Mouse (Mus musculus): ENCODE results near the gene Psmd14. TPM values are rescaled to one million over a fixed set of nuclear protein-coding genes. Genes with fewer than 3 reads are reported as not detected.

The Psmd14 gene
- polyA plus RNA-seq, 1 experiment from 2014 or later = 184 TPM

DNA sequence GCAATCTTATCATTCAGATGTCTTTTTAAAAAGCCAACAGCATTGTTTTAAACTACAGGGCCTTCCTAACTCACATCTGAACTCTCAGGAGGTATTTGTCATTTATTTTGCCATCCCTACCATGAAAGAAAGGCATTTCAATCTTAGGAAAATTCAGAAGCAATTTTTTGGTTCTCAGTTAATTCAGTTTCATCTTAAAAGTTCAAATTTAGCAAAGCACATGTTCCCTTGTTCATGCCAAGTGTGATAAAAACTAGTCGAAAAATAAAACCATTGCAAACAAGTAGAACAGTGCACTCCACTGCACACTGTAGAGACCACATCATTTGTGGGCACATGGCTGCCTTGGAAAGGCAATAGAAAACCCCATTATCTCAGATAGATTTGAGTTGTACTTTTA, 106.7 kb downstream of the Psmd14 start:
- peaks cover 30% of the 10 kb centered on the region for H3K27me3 ChIP-seq
- no peaks in the 10 kb centered on the region for H3K36me3 ChIP-seq

DNA sequence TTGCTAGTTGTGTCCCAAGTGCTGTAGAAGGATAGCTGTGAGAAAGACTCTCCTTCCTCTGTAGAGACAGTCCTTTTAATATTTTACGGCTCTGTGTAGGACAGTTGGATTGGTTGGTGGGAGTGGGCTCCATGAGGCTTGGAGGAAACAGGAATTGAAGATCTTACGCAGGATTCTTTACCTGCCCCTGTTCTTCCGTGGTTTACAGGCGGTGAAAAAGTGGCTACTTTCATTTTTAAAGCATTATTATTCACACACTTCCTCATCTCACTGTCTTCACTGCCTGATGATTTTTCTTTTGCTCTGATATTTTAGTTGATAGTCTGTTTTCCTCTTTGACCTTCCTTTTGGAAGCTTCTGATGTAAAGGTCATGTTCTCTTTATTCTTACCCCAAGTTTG, 108.7 kb downstream of the Psmd14 start:
- H3K4me2 ChIP-seq (replicated peaks) = no peak overlapping the region
- no peak overlapping the region for H3K9ac ChIP-seq
- ATAC-seq (ENCODE audit: low FRiP score, low read depth) = no peak
- H3K36me3 ChIP-seq = no peaks in the 10 kb centered on the region
- H3K4me1 ChIP-seq = peaks cover 6% of the 10 kb centered on the region
- H3K4me3 ChIP-seq = no peak overlapping the region
- no peak overlapping the region for H3K27ac ChIP-seq
- H3K9me3 ChIP-seq = no peaks in the 10 kb centered on the region
- WGBS = 90% methylated on average over 4 of the region's 4 CpGs
- H3K27me3 ChIP-seq = peaks cover 15% of the 10 kb centered on the region; the same call in 1 of the 2 replicates

More for the DNA sequence above, 106.7 kb downstream of the Psmd14 start:
- no peaks in the 10 kb centered on the region for H3K9me3 ChIP-seq
- H3K4me3 ChIP-seq = no peak overlapping the region
- H3K9ac ChIP-seq = no peak overlapping the region
- no peak overlapping the region for H3K4me2 ChIP-seq (replicated peaks)
- WGBS = 74% methylated on average over 1 of the region's 1 CpGs
- ATAC-seq (ENCODE audit: low FRiP score, low read depth) = no peak
- H3K27ac ChIP-seq = no peak overlapping the region
- H3K4me1 ChIP-seq = peaks cover 6% of the 10 kb centered on the region

DNA sequence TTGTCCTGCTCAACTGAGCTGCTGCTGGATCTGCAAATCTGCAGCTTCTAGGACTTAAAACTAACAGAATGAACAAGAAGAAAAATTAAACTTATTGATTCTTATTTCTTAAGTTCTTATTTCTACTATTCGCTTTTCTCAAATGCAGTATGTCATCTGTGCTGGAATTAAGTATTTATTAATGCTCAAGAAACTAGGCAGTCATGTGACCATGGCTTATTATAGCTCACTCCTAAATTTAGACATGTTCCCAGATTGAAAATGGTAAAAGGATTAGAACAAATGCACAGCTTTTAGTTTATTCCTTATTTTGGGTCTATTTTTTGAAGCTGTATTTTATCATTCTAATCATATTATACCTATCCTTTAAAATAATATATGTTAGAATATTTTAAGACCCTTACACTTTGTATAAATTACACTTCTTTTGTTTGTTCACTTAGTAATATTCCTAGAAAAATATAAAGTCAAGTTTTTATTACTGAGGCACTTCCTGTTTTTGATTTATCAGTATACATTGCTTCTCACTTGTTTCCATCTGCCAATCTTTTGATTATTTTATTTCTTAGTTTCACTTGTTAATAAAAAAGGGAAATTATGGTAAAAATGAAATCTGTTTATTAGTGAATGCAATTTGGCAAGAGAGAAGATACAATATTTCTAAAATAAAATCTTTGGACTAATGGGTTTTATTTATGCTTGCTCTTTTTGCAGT, 112.1 kb downstream of the Psmd14 start:
- H3K9ac ChIP-seq = no peak overlapping the region
- no peak overlapping the region for H3K4me2 ChIP-seq (replicated peaks)
- 0 out of 2 replicates have a peak, but pooled peaks cover 15% of the 10 kb centered on the region for H3K27me3 ChIP-seq
- H3K36me3 ChIP-seq = no peaks in the 10 kb centered on the region
- 92% methylated on average over 1 of the region's 1 CpGs for WGBS
- no peaks in the 10 kb centered on the region for H3K4me1 ChIP-seq
- ATAC-seq (ENCODE audit: low FRiP score, low read depth) = no peak
- no peaks in the 10 kb centered on the region for H3K9me3 ChIP-seq
- no peak overlapping the region for H3K4me3 ChIP-seq
- H3K27ac ChIP-seq = no peak overlapping the region

DNA sequence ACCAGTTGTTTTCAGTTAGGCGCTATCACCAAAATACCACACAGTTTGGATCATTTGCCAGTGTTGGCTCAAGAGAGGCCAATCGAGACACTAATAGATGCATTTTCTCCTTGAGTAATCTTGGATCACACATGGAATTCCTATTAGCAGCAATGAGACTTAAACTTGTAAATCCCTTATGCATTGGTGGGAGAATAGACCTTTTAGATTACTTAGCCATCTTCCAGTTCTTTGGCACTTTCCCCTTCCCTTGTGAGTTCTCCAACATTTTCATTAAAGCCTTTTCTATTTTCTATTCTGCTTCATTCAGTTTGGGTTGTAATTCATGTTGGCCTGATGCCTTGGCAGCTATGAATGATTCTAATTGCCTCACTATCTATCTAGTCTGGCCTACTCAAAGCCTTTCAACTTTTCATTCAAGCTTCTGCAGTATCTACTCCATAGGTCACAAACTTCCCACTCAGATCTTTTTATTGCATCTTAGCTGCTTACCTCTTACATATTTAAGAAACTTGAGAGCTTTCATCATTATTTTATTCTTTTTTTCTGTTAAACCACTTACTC, 125.8 kb downstream of the Psmd14 start:
- H3K27ac ChIP-seq = no peak overlapping the region
- no peaks in the 10 kb centered on the region for H3K4me1 ChIP-seq
- no peaks in the 10 kb centered on the region for H3K9me3 ChIP-seq
- no peaks in the 10 kb centered on the region for H3K27me3 ChIP-seq
- H3K36me3 ChIP-seq = no peaks in the 10 kb centered on the region
- no peak overlapping the region for H3K4me3 ChIP-seq
- no peak for ATAC-seq (ENCODE audit: low FRiP score, low read depth)
- H3K9ac ChIP-seq = no peak overlapping the region
- no peak overlapping the region for H3K4me2 ChIP-seq (replicated peaks)
- 85% methylated on average over 2 of the region's 2 CpGs for WGBS

Small RNA genes lying within 50 kb of the gene (microRNA-seq; reads per million reads assigned to microRNA genes)
- not detected for gene Gm22403

Other genes with a start within 250 kb of the Psmd14 start
- 28.4 and 30.3 TPM in 2 replicates for gene Tank, start 133.1 kb upstream of the Psmd14 start, polyA plus RNA-seq (2015; fragmentation: Nextera tagmentation; extraction: Ambion mirVana)
- gene Tbr1, start 91.2 kb downstream of the Psmd14 start, polyA plus RNA-seq (2015; fragmentation: Nextera tagmentation; extraction: Ambion mirVana) = 0.18 and 0.28 TPM in 2 replicates

All from limb, embryonic 13.5 days (tissue).